Mouse (Mus musculus): ENCODE data around the gene Rps19bp1.

DNA sequence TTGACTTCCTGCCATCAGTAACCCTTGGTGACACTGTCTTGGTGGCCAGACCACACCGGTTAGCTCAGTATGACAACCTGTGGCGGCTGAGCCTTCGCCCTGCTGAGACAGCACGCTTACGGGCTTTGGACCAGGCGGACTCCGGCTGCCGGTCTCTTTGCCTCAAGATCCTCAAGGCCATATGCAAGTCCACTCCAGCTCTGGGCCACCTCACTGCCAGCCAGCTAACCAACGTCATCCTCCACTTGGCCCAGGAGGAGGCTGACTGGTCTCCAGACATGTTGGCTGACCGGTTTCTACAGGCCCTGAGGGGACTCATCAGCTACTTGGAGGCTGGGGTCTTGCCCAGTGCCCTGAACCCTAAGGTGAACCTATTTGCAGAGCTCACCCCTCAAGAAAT is 14.4 kb downstream of the Rps19bp1 start:
- no peak for TF ChIP-seq CTCF (IDR thresholded peaks at IDR 0.05; ENCODE audit: low read depth)
- TF ChIP-seq EP300 (optimal IDR thresholded peaks at IDR 0.05), result no peak

All from stomach, postnatal 0 days (tissue).